Mouse (Mus musculus) brain, embryonic 18.5 days (tissue): ENCODE measurements around the gene Sarnp.

ENCODE experiments used
- DNase-seq: peaks from one replicate; pipeline ENCODE4 v3.0.0-alpha.2; 2012; ENCODE audit warnings: low read depth, low spot score

Gene Sarnp

DNA sequence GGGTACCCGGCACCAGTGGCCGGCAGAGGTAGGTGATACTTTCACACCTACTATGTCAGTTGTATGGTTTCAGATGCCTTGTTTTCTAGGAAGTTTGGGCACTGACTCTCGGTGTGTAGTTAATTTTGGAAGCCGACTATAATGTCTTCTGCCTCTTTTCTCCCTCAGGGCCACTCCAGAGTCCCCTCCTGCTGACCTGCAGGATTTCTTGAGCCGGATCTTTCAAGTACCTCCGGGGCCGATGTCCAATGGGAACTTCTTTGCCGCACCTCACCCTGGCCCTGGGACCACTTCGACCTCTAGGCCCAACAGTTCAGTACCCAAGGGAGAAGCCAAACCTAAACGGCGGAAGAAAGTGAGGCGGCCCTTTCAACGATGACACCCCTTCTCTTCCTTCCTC is at the start of gene Sarnp:
Gene Sarnp, plus strand, starts transcription at position 301 of the 400 bp plus-strand sequence.
- no peak for DNase-seq

DNA sequence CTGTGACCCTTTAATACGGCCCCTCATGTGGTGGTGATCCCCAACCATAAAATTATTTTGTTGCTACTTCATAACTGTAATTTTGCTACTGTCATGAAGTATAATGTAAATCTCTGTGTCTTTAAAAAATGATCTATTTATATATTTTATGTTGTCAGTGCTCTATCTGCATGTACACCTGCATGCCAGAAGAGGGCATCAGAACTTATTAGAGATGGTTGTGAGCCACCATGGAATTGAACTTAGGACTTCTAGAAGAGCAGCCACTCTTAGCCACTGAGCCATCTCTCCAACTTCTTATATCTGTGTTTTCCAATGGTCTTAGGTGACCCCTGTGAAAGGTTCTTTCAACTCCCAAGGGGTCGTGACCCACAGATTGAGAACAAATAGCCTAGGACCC is 44.2 kb upstream of the Sarnp start:
- no peak for DNase-seq

DNA sequence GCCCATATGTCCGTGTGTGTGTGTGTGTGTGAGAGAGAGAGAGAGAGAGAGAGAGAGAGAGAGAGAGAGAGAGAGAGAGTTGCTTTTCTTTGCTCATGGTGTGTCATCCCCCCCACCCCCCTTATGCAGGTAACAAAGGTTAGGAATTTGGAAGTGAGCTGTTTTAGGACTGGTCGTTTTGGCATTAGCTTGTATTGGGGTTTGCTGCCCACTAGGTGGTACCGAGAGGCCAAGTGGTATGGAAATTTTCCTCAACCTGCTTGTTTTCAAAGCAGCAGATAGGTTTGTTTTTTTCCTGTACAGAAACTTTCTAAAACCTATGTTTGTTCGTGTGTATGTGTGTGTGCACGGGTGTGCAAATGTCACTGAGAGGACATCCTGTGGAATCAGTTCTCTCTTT is 43.4 kb upstream of the Sarnp start:
- DNase-seq: no peak

DNA sequence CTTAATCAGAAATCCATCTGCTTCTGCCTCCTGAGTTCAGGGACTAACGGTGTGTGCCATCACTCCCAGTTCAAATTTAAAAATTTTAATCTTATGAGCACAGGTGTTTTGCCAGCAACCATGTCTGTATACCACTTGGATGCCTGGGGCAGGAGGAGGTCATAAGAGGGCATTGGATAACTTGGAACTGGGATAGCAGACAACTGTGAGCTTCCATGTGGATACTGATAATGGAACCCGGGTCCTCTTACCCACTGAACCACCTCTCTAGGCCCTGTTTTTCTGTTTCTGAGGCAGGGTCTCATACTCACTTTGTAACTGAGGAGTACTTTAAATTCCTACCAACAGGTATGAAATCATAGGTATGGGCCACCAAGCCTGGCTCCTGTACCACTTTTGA is 38.7 kb upstream of the Sarnp start:
- DNase-seq: no peak

DNA sequence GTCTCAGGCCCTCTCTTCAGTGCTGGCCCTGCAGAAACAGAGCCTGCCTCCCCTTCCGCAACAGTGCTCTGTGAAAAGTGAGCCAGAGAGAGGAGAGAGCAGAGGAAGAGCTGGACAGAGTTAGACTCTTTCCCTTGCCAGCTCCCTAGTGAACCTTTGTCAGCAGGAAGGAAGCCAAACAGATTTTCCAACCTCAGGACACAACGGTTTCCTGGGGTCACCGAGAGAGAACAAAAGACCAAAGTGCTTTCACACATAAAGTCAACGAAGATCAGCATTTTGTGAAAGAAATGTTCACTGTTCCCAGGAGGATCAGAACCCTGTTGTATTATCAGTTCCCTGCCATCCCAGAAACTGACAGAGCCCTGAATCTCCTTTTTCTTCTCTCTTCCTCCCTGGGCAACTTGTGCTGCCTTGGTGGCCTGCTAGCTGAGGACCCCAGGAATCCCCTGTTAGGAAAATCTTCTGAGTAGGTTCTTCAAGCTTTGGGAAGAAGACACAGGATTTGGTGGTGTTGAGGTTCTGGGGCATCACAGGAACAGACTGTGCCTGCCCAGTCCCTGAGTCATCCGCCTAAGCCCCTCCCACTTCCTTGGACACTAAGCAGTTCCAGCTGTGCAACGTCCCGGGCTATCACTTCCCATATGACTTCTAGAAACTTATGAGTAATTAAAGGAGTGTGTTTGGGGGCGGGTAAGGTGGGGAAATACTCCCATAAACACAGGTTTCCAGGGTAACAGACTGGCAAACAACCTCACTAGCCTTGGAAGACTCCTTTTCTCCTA is 37.9 kb upstream of the Sarnp start:
- no peak for DNase-seq

DNA sequence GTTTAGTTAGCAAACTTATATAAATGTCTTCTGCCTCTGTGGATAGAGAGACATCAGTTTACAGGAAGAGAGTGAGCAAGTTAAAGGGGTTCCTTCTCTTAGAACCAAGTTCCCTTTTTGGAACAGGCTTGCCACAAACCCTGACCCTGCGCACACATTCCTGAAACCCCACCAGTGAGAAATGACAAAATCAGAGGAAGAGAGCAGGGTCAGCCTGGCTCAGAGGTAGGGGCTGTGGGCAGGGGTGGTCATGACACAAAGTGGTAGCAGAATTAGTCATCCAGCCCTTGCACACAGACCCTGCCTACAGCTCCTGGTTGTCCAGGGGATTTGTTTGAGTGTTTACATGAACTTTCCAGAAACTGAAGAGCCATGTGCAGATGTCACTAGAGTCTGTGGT is 36.9 kb upstream of the Sarnp start:
- no peak for DNase-seq

DNA sequence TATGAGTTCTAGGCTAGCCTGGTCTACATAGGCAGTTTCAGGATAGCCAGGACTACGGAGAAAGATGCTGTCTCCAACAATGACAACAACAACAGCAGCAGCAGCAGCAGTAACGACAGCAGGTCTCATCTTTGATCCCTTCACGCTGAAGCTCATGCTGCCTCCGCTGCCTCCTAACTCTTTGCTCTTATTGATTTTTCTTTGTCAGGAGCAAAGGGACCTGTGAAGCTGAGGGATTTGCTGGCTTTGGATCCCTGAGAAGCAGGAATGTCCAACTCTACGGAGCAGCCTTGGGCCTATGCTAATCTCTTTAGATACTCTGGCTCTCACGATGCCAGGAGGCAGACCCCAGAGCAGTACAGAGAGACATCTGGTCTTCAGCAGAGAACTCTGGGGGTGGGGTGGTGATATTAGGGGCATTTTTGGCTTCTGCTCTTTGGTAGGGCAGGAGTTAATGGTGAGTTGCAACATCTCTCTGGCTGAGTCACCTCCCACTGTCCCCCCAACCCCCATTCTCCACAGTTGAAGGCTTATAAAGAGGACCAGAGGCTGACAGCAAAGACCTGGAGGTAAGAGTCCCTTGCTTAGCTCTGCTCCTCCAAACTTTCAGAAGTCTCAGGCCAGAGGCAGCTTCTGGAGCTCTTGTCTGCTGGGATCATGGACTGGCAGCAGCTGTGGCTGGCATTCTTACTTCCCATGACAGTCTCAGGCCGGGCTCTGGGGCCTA is 26.6 kb upstream of the Sarnp start, which contains the start of gene Mmp19:
Gene Mmp19, plus strand, starts transcription at position 513 of the 727 bp plus-strand sequence.
- no peak for DNase-seq

DNA sequence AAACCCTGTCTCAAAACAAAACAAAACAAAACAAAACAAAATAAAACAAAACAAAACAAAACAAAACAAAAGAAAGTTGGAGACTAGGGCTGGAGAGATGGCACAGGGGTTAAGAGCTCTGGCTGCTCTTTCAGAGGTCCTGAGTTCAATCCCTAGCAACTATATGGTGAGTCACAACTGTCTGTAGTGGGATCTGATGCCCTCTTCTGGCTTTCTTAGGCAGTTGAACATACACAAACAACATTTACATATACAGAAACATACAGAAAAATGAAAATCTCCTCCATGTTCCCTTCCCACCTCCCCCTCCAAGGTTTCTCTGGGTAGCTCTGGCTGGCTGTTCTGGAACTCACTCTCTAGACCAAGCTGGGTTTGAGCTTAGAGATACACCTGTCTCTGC is 25.1 kb upstream of the Sarnp start:
- DNase-seq: no peak

DNA sequence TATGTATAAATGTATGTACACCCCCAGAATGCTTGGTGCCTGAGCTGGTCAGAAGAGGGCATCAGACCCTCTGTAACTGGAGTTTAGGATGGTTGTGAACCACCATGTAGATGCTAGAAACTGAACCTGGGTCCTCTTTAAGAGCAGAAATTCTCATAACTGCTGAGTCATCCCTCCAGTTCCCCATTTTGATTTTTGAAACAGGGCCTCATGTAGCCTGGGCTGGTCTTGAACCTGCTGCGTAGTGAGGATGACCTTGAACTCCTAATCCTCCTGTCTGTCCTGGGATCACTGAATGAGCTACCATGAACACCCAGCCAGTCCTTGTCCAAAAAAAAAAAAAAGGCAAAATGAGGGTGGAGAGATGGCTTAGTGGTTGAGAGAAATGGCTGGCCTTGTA is 23.9 kb upstream of the Sarnp start:
- DNase-seq: no peak

DNA sequence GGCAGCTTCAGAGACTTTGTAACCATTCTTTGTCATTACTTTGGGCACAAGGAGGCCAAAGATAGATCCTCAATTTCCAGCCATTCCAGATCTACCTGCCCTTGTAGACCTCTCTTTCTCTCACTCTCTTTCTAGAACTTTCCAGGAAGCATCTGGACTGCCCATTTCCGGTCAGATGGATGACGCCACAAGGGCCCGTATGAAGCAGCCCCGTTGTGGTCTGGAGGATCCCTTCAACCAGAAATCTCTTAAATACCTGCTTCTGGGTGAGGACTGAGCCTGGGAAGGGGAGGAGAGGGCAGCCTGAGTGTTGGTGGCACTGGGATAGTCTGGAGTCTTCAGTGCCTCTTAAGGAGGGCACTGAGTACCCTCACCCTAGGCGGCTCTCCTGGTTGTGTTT is 22.7 kb upstream of the Sarnp start:
- DNase-seq: no peak

DNA sequence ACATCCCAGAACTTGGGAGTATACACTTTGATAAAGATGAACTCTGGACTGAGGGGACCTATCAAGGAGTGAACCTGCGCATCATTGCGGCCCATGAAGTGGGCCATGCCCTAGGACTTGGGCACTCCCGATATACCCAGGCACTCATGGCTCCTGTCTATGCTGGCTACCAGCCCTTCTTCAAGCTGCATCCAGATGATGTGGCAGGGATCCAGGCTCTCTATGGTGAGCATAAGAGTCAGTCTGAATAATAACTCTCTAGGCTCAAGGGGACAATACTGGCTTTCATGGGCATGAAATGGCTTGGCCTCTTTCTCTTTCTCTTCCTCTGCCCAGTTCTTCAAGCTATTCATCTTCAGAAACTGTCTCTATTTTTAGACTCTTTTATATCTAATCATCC is 21.6 kb upstream of the Sarnp start:
- DNase-seq: no peak

DNA sequence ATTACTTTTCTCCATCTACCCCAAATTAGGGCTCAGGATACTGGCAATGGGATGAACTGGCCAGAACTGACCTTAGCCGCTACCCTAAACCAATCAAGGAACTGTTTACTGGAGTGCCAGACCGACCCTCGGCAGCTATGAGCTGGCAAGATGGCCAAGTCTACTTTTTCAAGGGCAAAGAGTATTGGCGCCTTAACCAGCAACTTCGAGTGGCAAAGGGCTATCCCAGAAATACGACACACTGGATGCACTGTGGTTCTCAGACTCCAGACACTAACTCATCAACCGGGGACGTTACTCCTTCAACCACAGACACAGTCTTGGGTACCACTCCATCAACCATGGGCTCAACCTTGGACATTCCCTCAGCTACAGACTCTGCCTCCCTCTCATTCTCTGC is 18.5 kb upstream of the Sarnp start:
- no peak for DNase-seq

DNA sequence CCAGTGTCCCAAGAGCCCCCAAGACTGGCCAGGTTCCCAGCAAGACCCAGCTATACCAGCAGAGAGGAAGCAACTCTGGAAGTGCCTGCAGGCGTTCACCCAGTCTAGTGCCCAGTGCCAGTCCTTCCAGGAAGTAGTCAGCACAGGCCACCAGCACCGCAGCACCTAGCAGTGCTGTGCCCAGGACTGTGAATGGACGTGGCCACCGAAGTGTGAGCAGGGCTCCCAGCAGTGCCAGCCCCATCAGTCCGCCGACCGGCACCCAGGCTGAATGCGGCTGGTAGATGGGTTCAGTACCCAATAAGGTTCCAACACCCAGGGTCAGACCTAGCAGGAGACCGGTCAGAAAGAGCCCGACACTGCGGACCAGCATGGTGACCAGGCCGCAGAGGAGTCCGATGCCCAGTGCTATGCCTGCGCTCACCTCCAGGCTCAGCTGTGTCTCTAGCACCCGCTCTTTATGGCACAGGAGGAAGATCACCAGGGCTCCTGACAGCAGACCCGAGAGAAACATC is 15.1 kb upstream of the Sarnp start:
- DNase-seq: no peak

DNA sequence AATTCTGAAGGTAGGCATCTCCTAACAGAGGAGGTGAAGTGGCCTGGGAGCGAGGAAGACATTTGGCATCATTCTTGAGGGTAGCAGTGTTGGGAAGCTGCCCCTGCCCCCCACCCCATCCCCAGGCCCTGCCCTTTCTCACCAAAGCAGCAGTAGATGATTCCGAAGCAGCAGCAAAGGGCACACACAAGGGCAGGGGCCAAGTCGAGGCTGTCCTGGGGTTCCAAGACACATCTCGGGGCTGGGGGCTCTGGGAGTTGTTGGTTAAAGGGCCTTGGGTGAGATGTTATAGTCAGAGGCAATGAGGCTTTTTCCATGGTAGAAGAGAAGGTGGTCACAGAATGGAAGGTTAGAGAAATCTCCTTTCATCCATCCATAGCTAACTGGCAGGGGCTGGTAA is 14.2 kb upstream of the Sarnp start:
- DNase-seq: no peak

DNA sequence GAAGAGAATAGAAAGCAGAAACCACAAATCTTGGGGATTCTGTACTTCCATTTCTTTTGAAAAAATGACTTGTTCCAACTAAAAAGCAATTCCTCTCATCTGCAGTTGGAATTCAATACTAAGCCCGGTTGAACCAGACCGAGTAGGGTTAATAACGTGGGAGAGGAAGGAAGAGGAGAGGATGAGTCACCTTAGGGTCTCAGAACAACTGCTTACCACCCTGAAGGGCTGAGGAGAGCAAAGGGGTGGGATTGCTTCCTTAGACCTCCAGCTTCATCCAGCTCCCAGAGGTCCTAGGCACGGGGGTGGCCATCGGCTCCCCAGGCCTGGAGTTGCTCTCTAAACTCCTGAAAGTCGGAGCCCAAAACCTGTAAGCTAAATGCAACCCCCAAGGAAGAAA is 13.8 kb upstream of the Sarnp start:
- no peak for DNase-seq

DNA sequence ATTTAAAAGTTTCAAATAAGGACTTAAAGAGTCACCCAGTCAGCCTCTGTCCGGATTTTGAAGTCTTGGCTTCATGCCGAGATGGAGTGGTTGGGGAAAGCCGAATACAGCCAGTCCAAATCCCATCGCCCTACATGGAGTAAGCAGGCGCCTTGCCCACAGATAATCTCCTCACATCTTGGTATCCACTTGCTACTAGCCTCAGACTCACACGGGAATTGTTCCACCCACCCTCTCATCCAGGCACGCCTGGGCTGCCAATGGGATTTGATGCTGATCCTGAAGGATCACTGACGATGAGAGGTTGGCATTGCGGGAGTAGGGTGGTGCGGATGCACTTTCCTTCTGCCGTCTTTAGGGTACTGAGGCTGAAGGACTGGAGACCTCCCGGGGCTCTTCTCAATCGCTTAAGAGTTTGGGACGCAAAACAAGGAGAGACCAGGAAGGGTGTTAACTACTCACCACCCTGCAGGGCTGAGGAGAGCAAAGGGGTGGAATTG is 13.3 kb upstream of the Sarnp start, which contains the start of gene Dnajc14:
Gene Dnajc14, plus strand, starts transcription at position 292 of the 500 bp plus-strand sequence.
- DNase-seq: peak; percentile 42

DNA sequence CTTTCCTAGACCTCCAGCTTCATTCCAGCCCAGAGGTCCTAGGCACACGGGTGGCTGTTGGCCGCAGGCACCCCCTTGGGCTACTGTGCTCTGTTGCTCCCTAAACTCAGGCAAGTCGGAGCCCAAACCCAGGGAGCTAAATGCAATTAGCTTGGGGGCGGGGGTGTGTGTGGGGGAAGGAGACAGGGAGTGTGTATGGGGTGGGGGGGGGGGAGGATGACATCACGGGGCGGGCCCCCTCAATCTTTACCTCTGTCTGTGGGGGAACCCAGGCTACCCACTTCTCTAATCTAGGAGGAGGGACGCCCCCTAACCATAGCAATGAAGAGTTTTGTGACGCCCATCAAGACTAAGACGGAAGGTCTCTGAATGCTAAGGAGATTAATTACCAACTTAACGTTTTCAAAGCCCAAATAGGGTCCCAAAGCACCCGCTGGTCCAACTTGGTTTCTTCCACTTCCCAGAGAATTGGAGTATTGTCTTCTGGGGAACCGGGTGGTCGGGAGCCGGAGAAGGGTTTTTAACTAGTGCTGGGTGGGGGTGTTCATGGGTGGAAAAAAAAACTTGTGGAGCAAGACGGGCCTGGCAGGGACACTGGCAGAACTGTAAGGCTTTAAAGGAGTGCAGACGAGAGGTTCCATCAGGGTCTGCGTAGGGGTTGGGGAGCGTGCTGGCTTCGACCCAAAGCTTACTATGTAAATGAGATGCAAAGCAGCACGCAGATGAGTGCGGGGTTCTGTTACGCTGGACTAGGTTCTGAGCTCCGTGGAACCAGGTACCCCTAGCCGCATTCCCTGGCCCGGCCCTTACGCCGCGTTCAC is 12.7 kb upstream of the Sarnp start, which contains the start of gene Tmem198b:
Gene Tmem198b, minus strand, starts transcription at position 100 of the 821 bp plus-strand sequence.
- DNase-seq: peak; percentile 80

DNA sequence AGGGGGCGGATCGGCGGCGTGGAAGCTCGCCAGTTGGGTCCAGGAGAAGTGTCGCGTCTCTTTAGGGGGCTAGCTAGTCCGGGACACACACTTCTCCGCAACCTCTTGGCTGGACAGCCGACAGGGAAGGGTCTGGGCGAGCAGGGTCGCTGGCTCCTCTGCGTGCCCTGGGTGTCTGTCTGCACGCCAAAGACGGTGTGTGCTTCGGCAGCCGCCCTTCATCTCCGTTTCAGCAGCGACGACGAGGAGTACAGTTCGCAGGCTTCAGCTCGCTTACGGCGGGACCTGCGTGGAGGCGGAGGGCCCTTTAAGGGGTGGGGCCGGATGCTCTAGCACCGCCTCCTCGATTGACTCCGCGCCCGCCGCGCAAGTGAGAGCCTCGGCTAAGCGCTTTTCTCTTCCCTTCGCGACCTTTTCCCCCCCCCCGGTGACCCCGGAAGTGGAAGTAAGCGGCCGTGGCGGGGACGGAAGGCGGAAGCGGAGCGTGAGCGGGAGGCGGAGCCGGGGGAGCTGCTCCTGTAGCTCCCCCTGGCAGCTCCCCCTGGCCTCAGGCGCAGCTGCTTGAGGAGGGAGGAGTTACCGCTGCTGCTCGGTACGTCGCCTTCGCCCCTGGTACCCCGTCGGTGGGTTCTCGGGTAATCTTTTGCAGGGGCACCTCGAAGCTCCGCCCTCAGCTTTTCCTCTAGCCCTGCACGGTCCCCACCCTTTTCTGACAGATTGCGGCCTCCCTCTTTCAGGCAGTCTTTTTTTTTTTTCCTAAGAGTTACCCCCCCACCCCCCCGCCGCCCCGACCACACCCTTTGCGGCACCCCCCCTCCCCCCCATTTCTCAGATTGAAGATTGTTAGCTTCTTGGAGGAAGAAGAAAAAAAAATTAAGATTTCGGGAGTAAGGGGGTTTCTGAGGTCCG is 11.8 kb upstream of the Sarnp start:
- DNase-seq: peak; percentile 97

DNA sequence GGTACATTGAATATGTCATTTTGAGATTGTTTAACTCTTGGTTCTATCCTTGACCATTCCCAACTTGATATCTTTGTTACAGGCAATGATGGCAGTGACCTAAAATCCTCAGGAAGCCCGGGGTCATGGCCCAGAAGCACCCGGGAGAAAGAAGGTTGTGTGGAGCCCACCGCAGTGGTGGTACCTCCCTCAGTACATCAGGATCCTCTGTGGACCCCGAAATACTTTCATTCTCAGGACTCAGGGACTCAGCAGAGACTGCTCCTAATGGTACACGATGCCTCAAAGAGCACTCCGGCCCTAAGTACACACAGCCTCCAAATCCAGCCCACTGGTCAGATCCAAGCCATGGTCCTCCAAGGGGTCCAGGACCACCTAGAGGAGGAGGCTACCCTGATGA is 11.0 kb upstream of the Sarnp start:
- DNase-seq: no peak

DNA sequence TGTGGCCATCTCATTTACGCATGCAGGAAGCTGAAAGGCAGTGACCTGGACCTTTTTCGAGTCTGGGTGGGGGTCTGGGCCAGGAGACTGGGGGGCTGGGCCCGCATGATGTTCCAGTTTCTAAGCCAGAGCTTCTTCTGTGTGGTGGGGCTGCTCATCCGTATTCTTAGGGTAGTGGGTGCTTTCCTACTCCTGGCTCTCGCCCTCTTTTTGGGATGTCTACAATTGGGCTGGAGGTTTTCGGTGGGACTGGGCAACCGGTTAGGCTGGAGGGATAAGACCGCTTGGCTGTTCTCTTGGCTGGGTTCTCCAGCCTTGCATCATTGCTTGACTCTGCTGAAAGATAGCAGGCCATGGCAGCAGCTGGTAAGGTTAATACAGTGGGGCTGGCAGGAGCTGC is 10.1 kb upstream of the Sarnp start:
- DNase-seq: no peak

DNA sequence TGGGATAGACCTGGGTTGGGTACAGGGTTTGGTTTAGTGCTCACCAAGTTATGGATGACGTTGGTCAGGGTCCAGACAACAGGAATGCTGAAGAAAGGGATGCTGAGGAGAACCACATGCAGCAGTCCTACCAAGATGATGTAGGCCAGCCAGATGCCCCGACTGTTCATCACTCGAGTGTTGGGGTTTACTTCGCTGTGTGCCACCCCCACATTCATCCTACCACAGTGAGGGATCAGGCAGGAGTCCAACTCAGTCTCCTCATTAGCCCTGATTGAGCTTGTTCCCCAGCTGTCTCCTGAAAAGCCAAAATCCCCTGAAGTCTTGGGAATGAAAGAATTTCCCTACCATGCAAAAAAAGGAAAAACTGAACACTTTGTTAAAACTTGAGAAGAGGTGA is 3.1 kb downstream of the Sarnp start:
- no peak for DNase-seq
